Mouse (Mus musculus): ENCODE measurements around the gene Abr. TPM values are rescaled to one million over a fixed set of nuclear protein-coding genes. Genes with fewer than 3 reads are reported as not detected.

The Abr gene
- total RNA-seq, 1 experiment from 2014 or later = 150 TPM

DNA sequence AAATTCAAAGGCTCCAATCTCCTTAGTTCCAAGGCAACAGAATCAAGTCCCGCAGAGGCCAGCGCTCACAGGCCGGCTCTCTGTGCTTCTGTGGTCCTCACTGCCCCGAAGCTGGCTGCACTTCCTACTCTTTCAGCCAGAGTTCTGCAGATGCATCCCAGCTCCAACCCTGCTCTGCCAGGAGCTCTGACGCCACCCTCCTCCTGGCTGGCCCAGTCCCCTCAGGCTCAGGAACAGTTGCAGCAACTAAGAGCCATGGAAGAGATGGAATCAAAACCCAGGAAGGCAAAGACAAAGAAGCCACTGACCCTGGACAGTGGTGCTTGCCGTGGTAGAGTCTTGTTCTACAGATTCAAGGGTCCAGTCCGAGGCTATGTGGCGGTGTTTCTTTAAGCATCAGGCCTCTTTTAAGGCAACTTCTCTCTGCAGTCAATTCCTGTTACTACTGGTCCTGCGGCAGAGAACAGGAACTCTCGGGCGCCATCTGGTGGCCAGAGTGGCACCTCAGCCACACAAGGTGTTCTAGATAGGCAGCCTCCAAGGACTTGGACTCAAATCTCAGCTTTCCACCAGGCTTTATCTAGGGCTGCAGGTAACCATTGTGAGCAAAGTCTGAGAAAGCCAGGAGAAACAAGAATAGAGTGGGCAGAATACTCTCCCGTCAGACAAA lies 44.4 kb downstream of the Abr start:
- peak; percentile 82; the same call in 1 of the 2 replicates for ATAC-seq (ENCODE audit: extremely low read depth, insufficient number of reproducible peaks, low FRiP score, poor library complexity, severe bottlenecking)

GRCm38 (mm10) chr11:76572820-76573385 lies 49.2 kb downstream of the Abr start:
- ATAC-seq (ENCODE audit: extremely low read depth, insufficient number of reproducible peaks, low FRiP score, poor library complexity, severe bottlenecking) = no peak

DNA sequence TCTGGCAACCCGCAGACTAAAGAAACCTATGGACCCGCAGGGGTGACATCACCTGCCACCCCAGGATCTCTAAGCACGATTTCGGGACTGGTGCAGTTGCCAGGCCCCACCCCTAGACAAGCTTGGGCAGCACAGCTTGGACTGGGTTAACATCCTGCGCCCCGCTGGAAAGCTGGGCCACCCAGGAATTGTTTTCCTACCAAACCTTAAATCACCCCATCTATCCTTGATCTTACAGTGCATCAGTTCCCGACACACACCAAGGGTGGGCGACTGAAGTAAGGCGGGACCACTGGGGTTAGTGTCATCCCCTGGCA lies 50.5 kb downstream of the Abr start:
- ATAC-seq (ENCODE audit: extremely low read depth, insufficient number of reproducible peaks, low FRiP score, poor library complexity, severe bottlenecking) = no peak

- ATAC-seq (ENCODE audit: extremely low read depth, insufficient number of reproducible peaks, low FRiP score, poor library complexity, severe bottlenecking) = no peak
Observed at GRCm38 (mm10) chr11:76570741-76571612, 51.1 kb downstream of the Abr start.

- ATAC-seq (ENCODE audit: extremely low read depth, insufficient number of reproducible peaks, low FRiP score, poor library complexity, severe bottlenecking) = no peak
Observed at GRCm38 (mm10) chr11:76570201-76570731, 51.8 kb downstream of the Abr start.

DNA sequence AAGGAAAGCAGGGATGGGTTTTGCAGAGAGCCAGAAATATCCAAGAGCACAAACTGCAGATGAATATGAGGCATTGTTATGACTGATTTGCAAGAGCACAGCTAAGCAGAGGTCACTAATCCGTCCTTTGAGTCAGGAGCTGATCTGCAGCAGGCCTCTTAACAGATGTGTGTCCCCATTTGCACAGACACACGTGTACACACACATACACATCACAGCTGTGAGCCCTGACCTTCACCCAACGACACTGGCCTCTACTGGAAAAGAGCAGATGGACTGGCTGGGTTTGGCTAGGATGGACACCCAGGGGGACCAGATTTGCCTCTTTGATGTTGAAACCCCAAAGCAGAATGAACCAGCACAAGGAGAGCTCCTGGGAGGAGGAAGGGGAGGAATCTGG lies 52.7 kb downstream of the Abr start:
- ATAC-seq (ENCODE audit: extremely low read depth, insufficient number of reproducible peaks, low FRiP score, poor library complexity, severe bottlenecking) = no peak

DNA sequence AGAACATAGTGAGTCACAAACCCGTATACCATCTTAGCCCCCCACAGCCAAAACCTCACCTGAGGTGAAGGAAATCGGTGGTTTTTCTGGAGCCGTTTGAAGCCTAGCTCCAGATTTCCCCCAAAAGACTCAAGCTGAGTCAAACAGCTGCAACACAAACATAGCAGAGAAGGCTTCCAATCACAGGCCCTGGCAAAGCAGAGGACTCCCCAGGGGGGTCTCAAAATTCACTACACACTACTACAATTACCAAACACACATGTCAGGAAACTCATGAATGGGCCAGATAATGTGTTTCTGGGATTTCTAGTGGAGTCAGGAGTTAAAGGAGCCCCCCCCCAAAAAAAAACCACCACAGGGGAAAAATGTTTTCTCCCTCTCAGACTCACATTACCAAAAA lies 56.0 kb downstream of the Abr start:
- ATAC-seq (ENCODE audit: extremely low read depth, insufficient number of reproducible peaks, low FRiP score, poor library complexity, severe bottlenecking) = no peak

GRCm38 (mm10) chr11:76562584-76562983 lies 59.5 kb downstream of the Abr start:
- ATAC-seq (ENCODE audit: extremely low read depth, insufficient number of reproducible peaks, low FRiP score, poor library complexity, severe bottlenecking) = no peak

DNA sequence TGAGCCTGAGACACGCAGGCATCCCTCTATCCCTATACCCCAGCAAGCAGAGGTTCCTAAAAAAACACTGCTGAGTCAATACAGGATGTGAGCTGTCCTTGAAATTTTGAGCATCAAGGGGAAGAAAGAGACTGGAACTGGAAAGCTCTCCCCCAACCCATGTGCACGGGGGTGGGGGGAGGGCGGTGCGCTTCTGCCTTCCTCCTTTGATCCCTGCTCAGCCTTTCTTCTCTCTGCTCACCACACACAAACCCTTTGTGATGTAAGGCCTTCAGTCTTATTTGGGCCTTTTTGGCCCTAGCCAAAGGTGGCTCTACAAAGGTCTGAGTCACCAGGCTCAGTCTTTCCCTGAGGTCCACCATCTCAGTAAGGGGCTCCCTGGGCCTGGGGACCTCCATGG lies 59.9 kb downstream of the Abr start:
- no peak for ATAC-seq (ENCODE audit: extremely low read depth, insufficient number of reproducible peaks, low FRiP score, poor library complexity, severe bottlenecking)

GRCm38 (mm10) chr11:76557837-76558236 lies 64.3 kb downstream of the Abr start:
- no peak for ATAC-seq (ENCODE audit: extremely low read depth, insufficient number of reproducible peaks, low FRiP score, poor library complexity, severe bottlenecking)

- no peak for ATAC-seq (ENCODE audit: extremely low read depth, insufficient number of reproducible peaks, low FRiP score, poor library complexity, severe bottlenecking)
Observed at GRCm38 (mm10) chr11:76548153-76548721, 73.9 kb downstream of the Abr start.

GRCm38 (mm10) chr11:76547420-76547819 lies 74.7 kb downstream of the Abr start:
- ATAC-seq (ENCODE audit: extremely low read depth, insufficient number of reproducible peaks, low FRiP score, poor library complexity, severe bottlenecking) = no peak

DNA sequence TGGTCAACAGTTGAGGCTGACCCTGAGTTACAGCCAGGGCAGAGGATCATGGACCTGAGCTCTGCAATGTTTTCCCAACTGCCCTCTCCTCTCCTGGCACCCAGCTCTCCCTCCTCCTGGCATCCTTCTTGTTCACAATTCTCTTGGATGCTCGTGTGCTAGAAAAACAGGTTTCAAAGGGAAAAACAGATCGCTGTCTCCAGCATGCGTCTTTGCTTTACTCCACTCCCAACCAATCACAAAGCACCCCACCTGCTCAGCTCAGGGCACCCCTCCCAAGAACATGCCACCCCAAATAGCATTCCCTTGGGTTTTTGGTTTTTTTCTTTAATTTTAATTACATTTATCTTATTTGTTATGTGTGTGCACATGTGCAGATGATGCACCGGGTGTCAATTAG lies 75.7 kb downstream of the Abr start:
- no peak for ATAC-seq (ENCODE audit: extremely low read depth, insufficient number of reproducible peaks, low FRiP score, poor library complexity, severe bottlenecking)

- ATAC-seq (ENCODE audit: extremely low read depth, insufficient number of reproducible peaks, low FRiP score, poor library complexity, severe bottlenecking) = no peak
Observed at GRCm38 (mm10) chr11:76543300-76543699, 78.8 kb downstream of the Abr start.

DNA sequence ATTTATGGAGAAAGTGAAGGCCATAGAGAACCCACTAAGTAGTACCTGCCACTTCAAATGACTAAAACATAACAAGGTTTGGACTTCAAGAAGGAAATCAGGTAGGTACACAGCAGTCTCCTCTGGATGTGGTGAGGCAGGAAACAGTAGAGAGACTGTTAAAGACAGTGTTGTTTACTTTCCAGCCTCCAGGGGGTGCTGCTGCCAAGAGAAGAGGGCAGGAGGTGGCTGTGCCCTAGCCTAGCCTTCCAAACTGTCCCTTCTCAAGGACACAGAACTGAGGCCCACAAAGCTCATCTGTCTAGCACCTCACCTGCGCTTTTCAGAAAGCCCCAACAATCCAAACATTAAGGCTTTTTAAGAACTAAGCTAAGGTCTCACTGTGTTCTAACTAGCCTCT lies 81.1 kb downstream of the Abr start:
- ATAC-seq (ENCODE audit: extremely low read depth, insufficient number of reproducible peaks, low FRiP score, poor library complexity, severe bottlenecking) = peak; percentile 54; the same call in 1 of the 2 replicates

DNA sequence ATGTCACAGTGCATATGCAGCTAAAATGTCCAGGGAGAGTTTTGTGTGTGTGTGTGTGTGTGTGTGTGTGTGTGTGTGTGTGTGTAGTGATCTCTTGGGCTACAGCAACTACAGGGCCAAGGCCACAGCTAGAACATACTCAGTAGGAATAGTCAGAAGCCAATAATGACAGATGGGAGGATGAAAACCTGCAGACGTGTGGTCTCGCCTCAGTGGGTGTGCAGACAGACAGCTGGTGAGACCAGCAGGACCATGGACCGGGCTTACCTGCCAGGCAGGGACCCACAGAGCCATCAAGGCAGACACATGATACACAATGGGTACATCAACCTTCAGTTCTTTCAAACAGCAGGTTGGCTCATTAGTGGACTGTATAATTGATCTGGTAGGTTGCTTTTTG lies 84.7 kb downstream of the Abr start:
- no peak for ATAC-seq (ENCODE audit: extremely low read depth, insufficient number of reproducible peaks, low FRiP score, poor library complexity, severe bottlenecking)

GRCm38 (mm10) chr11:76536576-76537354 lies 85.3 kb downstream of the Abr start:
- no peak for ATAC-seq (ENCODE audit: extremely low read depth, insufficient number of reproducible peaks, low FRiP score, poor library complexity, severe bottlenecking)

GRCm38 (mm10) chr11:76532001-76532400 lies 90.1 kb downstream of the Abr start:
- ATAC-seq (ENCODE audit: extremely low read depth, insufficient number of reproducible peaks, low FRiP score, poor library complexity, severe bottlenecking) = no peak
